ENCODE assay signal across 8 mouse cellular contexts in the genomic region with DNA sequence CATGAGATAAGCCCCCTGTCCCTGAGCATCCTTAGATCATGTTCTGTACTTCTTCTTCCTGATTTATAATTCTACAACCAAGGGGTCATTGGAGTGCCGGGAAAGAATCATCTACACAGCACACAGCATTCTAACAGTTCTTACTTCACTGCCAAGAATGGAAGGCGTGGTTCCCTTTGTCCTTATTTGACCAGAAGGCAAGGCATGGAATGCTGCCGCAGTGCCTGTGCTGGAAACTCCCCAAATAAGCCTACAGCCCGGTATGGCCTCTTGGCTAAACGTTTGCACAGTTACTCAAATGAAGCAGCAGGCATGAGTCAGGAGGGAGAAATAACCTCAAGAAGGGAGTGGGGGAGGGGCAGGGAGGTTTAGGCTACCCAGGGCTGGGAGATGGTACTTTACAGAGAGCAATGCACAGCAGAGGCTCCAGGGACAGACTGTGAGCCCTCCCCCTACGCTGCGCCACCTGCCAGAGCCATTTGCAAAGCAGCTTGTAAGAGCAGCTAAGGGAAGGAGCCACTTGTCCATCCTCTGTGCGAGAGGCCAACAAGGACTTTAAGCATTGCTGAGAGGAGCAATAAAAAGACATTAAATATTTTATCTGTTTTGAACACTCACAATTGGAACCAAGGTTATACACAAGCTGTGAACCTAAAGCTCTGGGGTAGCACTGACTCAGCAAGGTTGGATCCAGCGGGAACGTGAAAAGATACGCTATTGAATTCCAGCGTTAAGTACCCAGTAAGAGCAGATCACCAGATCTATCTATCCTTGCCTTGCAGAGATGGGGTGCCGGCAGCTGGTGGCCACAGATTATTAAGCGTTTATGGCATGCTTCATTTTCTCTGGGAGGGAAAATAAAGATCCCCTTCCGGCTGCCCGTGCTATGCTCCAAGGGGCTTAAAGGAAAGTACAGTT.
DNase-seq lines count a peak whose midpoint lies in the region; ATAC-seq and TF ChIP-seq lines count a peak whose summit lies in the region.

No protein-coding gene starts in this region.

- peak overlapping the region; percentile 18; the same call in 1 of the 2 replicates for H3K9ac ChIP-seq in ES-E14 (ENCODE audit: insufficient read depth, low read depth, low read length, poor library complexity, severe bottlenecking)
- no peak overlapping the region for H3K9ac ChIP-seq in forebrain, embryonic 15.5 days (replicated peaks)

- no peaks in the 10 kb centered on the region for H3K9me3 ChIP-seq in ES-E14 (ENCODE audit: control insufficient read depth, insufficient read depth, low read depth, low read length)
- no peaks in the 10 kb centered on the region for H3K9me3 ChIP-seq in forebrain, embryonic 15.5 days

- no peaks in the 10 kb centered on the region for H3K36me3 ChIP-seq in ES-E14 (ENCODE audit: control insufficient read depth, insufficient read depth, low read length, poor library complexity, severe bottlenecking)
- H3K36me3 ChIP-seq in forebrain, embryonic 15.5 days, result no peaks in the 10 kb centered on the region

- intact Hi-C loops in heart, postnatal 10 days (cut with DNase I), result no loop called here

- ATAC-seq in cerebellum, adult (ENCODE audit: insufficient number of reproducible peaks, low FRiP score, low TSS enrichment), result peak; percentile 92
- peak; percentile 86 for ATAC-seq in forebrain, embryonic 15.5 days (replicated peaks)

- H3K4me2 ChIP-seq in forebrain, embryonic 15.5 days (replicated peaks), result no peak overlapping the region

- H3K27me3 ChIP-seq in forebrain, embryonic 15.5 days, result no peaks in the 10 kb centered on the region

- WGBS in forebrain, embryonic 15.5 days, result 24% methylated on average over 16 of the region's 16 CpGs

- peaks cover 7 to 14% of the 10 kb centered on the region in 2 experiments for H3K4me1 ChIP-seq in ES-E14 (ENCODE audit: control insufficient read depth in 2 of 2, insufficient read depth in 2 of 2, low read length in 2 of 2, poor library complexity in 1 of 2)
- H3K4me1 ChIP-seq in forebrain, embryonic 15.5 days, result peaks cover 32% of the 10 kb centered on the region

- in situ Hi-C loops in ES-E14 (cut with MboI; ENCODE audit: low sequenced_read_pairs in 2 of 2, unreplicated experiment in 2 of 2), result no loop called here

- DNase-seq in ES-E14 (ENCODE audit: low read depth, low spot score), result peak; percentile 78
- DNase-seq in heart, postnatal 10 days, result peak; percentile 82 to 85
- peak; percentile 31 to 54 for DNase-seq in kidney, postnatal 4 days
- peak; percentile 59 for DNase-seq in lung, postnatal 14 days
- peak; percentile 42 to 43 for DNase-seq in right cerebral cortex, postnatal 36 days (ENCODE audit: low spot score in 2 of 2)
- DNase-seq in ovary, adult 18-20 months (ENCODE audit: low spot score), result no peak

- no peak overlapping the region; the same call in 1 of the 2 replicates for H3K27ac ChIP-seq in ES-E14 (ENCODE audit: insufficient read depth, low read depth, low read length, poor library complexity, severe bottlenecking)
- peak overlapping the region; percentile 62 for H3K27ac ChIP-seq in forebrain, embryonic 15.5 days (replicated peaks)

- peak overlapping the region; percentile 17 to 37; a peak in 3 of 4 replicates for H3K4me3 ChIP-seq in ES-E14 (ENCODE audit: insufficient read depth in 1 of 2, low read depth in 1 of 2, low read length in 2 of 2, poor library complexity in 1 of 2, severe bottlenecking in 1 of 2)
- no peak overlapping the region for H3K4me3 ChIP-seq in forebrain, embryonic 15.5 days

TF ChIP-seq in ES-E14, 5 proteins besides CTCF, POLR2A, EP300 and RAD21:
- TF ChIP-seq MAFK (IDR thresholded peaks at IDR 0.05; ENCODE audit: insufficient read depth, low read depth, low read length) (peak; percentile 66; the same call in 1 of the 2 replicates), CHD2 (IDR thresholded peaks at IDR 0.05; ENCODE audit: low read depth, low read length) (no peak)
